Mouse (Mus musculus) cortical plate, adult 2 months (tissue): ENCODE data around the gene Galnt13.

ENCODE experiments used
- CTCF ChIP-seq: fragments of 200-500 bp; IDR thresholded peaks from 2 replicates; pipeline ENCODE4 v1.5.1; 2011; ENCODE audit warnings: mild to moderate bottlenecking, control low read depth, low read length; ENCODE audit not compliant: insufficient read depth; ENCODE audit errors: extremely low read depth
- POLR2A ChIP-seq: fragments of 200-500 bp; IDR thresholded peaks from 2 replicates; pipeline ENCODE4 v1.6.1; 2011; ENCODE audit warnings: mild to moderate bottlenecking, low read length, control low read depth; ENCODE audit not compliant: insufficient read depth; ENCODE audit errors: extremely low read depth

DNA sequence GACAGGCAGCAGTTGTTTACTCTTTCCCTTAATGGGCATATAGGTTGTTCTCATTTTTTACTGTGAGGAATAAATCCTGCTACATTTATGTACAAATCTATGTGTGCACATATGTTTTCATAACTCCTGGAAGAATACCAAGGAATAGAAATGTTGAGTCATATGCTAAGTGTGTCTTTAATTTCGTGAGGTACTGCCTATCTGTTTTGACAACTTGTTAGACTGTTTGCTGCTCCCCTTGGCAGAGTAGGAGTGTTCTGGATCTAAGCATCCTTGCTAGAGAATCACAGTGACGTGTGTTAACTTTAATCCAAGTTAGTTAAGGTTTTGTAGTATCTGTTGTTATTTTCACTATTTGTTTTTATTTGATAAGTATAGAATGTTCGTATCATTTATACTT is 91.0 kb downstream of the Galnt13 start:
- TF ChIP-seq CTCF, result no peak
- no peak for TF ChIP-seq POLR2A
